Mouse (Mus musculus): ENCODE data around the gene Spock3. TPM values are rescaled to one million over a fixed set of nuclear protein-coding genes. Genes with fewer than 3 reads are reported as not detected.

Gene Spock3
- polyA plus RNA-seq, 1 experiment from 2014 or later, result not detected

DNA sequence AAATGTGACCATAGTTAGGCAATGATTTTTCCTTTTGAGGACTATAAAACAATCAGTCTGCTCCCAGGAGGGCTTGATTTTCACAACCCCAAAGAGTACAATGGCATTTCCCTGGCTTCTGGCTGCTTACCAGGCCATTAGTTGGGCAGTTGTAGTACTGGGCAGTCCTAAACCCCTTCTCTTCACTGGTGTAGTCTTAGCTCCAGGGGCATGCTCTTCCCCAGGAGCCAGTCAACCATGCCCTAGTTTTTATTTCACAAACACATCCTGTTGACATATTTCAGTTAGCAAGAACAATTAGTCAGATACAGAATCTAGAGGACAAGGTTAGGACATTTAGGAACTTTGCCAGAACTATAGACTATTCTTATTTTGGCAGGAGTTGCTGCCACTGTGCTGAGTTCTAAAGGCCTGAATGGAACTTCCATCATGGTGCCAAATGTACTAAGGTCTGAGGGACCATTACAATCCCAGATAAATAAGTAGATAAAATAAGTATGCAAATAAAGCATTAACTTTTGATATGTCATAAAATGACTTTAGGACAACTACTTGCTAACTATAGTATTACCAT lies 308.1 kb downstream of the Spock3 start:
- Histone ChIP-seq H3K27ac (no peak overlapping the region), H3K79me2 (ENCODE audit: inconsistent target) (no peaks in the 10 kb centered on the region), H3K4me3 (ENCODE audit: inconsistent target) (no peak overlapping the region), H3K36me3 (ENCODE audit: inconsistent target) (no peaks in the 10 kb centered on the region)

DNA sequence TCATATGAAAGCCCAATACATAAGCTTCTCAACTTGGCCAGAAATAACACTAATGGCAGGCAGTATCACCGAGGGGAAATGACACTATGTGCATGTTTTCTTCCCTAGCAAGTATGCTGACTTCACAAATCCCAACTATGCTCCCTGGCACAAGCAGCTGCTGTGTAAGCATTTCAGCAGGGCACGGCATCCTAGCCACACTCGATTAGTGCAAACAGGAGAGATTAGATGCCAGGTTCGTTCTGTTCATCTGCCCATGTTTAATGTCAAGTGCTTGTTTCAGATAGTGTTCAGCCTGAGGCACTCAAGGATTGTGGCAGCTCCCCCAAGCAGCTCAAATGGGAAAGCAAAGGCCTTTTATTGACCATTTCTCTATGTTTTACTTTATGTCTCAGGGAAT lies 311.7 kb downstream of the Spock3 start:
- no peak overlapping the region for H3K4me3 ChIP-seq (ENCODE audit: inconsistent target)
- H3K27ac ChIP-seq, result no peak overlapping the region
- no peaks in the 10 kb centered on the region for H3K36me3 ChIP-seq (ENCODE audit: inconsistent target)
- 91% methylated on average over 4 of the region's 4 CpGs for WGBS (ENCODE audit: missing documents)
- no peaks in the 10 kb centered on the region for H3K79me2 ChIP-seq (ENCODE audit: inconsistent target)

DNA sequence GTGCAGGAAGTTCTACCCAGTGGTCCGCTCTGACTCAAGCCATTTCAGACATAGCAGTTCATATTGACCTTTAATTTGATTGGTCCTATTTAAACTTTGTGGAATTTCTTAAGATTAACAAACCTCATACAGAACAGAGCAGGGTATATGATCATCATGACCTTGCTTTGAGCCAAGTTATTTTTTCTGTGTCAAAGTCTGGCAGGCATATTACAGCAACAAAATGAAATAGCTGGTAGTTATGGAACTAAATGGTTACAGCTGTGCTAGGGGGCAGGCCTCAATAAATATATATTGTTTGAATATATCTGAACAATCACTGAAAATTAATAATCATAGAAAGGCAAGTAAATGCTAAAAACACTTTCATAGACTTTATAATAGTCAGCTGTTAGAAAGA lies 384.6 kb downstream of the Spock3 start:
- Histone ChIP-seq H3K79me2 (ENCODE audit: inconsistent target) (no peaks in the 10 kb centered on the region), H3K36me3 (ENCODE audit: inconsistent target) (no peaks in the 10 kb centered on the region), H3K4me3 (ENCODE audit: inconsistent target) (no peak overlapping the region), H3K27ac (no peak overlapping the region)
- 100% methylated on average over 1 of the region's 1 CpGs for WGBS (ENCODE audit: missing documents)

DNA sequence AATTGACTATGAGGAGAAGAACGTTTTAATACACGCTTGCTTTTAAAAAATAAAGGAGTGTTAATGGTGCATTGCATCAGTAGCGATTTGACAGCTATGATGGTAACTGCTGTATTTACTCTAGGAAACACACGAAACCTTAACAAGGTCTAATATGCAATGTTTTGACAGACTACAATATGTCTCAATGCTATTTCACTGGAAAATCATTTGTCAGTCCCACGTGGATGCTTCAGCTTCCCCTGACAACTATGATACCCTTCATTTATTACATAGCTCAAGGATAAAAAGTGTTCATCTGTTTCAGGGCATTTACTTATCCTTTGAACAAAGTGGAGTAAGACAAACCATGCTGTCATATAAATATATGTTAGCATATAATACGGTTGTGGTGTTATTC lies 417.8 kb downstream of the Spock3 start:
- Histone ChIP-seq H3K27ac (no peak overlapping the region), H3K79me2 (ENCODE audit: inconsistent target) (no peaks in the 10 kb centered on the region), H3K36me3 (ENCODE audit: inconsistent target) (no peaks in the 10 kb centered on the region), H3K4me3 (ENCODE audit: inconsistent target) (no peak overlapping the region)
- WGBS (ENCODE audit: missing documents), result 84% methylated on average over 6 of the region's 6 CpGs

DNA sequence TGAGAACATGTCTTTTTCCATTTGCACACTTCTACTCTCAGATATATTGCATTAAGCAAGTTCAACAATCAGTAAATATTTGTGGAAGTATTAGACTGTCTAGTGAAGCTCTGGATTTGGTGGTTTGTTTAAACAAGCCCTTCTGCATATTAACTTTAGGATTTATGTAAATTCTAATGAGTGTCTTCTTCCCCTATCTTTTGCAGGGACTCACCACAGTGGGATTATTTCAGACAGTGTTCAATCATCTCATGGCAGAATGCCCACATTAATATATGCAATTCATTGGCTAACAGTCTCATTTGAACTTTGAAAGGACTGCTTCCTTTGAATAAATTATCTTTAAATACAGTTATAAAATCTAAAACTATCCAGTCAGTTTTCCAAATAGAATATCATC lies 446.9 kb downstream of the Spock3 start:
- Histone ChIP-seq H3K36me3 (ENCODE audit: inconsistent target) (no peaks in the 10 kb centered on the region), H3K79me2 (ENCODE audit: inconsistent target) (no peaks in the 10 kb centered on the region), H3K4me3 (ENCODE audit: inconsistent target) (no peak overlapping the region), H3K27ac (no peak overlapping the region)

All from macrophage (primary cell).